8 mouse cellular contexts compared by ENCODE assay signal in the genomic region with DNA sequence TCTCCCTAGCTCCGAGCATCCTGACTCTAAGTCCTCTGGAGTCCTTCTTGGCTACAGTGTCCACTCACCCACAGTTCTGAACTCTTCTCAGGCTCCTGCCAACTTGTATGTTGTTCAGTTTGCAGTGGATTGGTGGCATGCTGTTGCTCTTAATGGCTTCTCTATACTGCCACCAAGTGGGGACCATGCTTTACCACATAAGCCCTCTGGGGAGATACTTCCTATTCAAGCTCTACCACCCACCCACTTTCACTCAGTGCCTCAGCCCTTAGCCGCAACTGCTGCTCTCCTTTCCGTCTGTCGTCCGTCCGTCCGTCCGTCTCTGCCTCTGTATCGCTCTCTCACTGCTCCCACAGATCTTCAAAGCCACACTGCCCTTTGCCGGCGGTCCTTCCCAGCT. TPM values are rescaled to one million over a fixed set of nuclear protein-coding genes. Genes with fewer than 3 reads are reported as not detected.
A peak's percentile ranks its signal among the peaks of the same experiment; 100 is the strongest.
DNase-seq lines count a peak whose midpoint lies in the region; ATAC-seq and TF ChIP-seq lines count a peak whose summit lies in the region.

No protein-coding gene starts in this region.

- H3K9me3 ChIP-seq in forebrain, embryonic 13.5 days (replicated peaks) = no peaks in the 10 kb centered on the region
- H3K9me3 ChIP-seq in hindbrain, embryonic 11.5 days (ENCODE audit: control insufficient read depth, low read length) = no peaks in the 10 kb centered on the region

- no peak overlapping the region; the same call in 1 of the 2 replicates for H3K4me3 ChIP-seq in forebrain, embryonic 13.5 days
- no peak overlapping the region for H3K4me3 ChIP-seq in hindbrain, embryonic 11.5 days (ENCODE audit: low read depth, low read length)

- WGBS in forebrain, embryonic 13.5 days = 19% methylated on average over 11 of the region's 11 CpGs
- 20% methylated on average over 11 of the region's 11 CpGs for WGBS in hindbrain, embryonic 11.5 days

- H3K4me1 ChIP-seq in forebrain, embryonic 13.5 days = no peaks in the 10 kb centered on the region
- no peaks in the 10 kb centered on the region for H3K4me1 ChIP-seq in hindbrain, embryonic 11.5 days (replicated peaks; ENCODE audit: control insufficient read depth, insufficient read depth, low read length)

- no peak for TF ChIP-seq POLR2A in brain, embryonic 14.5 days (IDR thresholded peaks at IDR 0.05; ENCODE audit: borderline replicate concordance, extremely low read depth, insufficient read depth, insufficient read length, poor library complexity, severe bottlenecking)

- H3K9ac ChIP-seq in forebrain, embryonic 13.5 days = no peak overlapping the region
- H3K9ac ChIP-seq in hindbrain, embryonic 11.5 days (ENCODE audit: low read depth, low read length) = peak overlapping the region; percentile 47

- no peaks in the 10 kb centered on the region for H3K36me3 ChIP-seq in forebrain, embryonic 13.5 days (ENCODE audit: poor library complexity, severe bottlenecking)
- no peaks in the 10 kb centered on the region for H3K36me3 ChIP-seq in hindbrain, embryonic 11.5 days (ENCODE audit: control insufficient read depth, insufficient read depth, low read length)

- peak; percentile 65; the same call in 1 of the 2 replicates for TF ChIP-seq CTCF in brain, embryonic 14.5 days (IDR thresholded peaks at IDR 0.05; ENCODE audit: borderline replicate concordance, extremely low read depth, insufficient read depth, insufficient read length)

- ATAC-seq in forebrain, embryonic 13.5 days = peak; percentile 67; the same call in 1 of the 2 replicates
- no peak for ATAC-seq in hindbrain, embryonic 11.5 days (ENCODE audit: low FRiP score)

- peak overlapping the region; percentile 42 for H3K4me2 ChIP-seq in forebrain, embryonic 13.5 days
- H3K4me2 ChIP-seq in hindbrain, embryonic 11.5 days (replicated peaks; ENCODE audit: low read depth, low read length) = no peak overlapping the region

- H3K27ac ChIP-seq in forebrain, embryonic 13.5 days = no peak overlapping the region
- H3K27ac ChIP-seq in hindbrain, embryonic 11.5 days (ENCODE audit: low read depth, low read length) = no peak overlapping the region

- H3K27me3 ChIP-seq in forebrain, embryonic 13.5 days = no peaks in the 10 kb centered on the region
- H3K27me3 ChIP-seq in hindbrain, embryonic 11.5 days (ENCODE audit: control insufficient read depth, insufficient read depth, low read length) = no peaks in the 10 kb centered on the region

- DNase-seq in cerebellum, adult 18-20 months = peak; percentile 63 to 68
- no peak for DNase-seq in cerebellum, adult 11-12 months
- peak; percentile 88 for DNase-seq in brain, embryonic 14.5 days (ENCODE audit: low read depth)
- DNase-seq in hindbrain, embryonic 11.5 days (ENCODE audit: low spot score) = peak; percentile 71
- DNase-seq in layer of hippocampus, adult 9-10 months (ENCODE audit: low spot score) = peak; percentile 72
- peak; percentile 70 for DNase-seq in lung, postnatal 14 days
- DNase-seq in retina, postnatal 1 day = peak; percentile 90

RNA-seq across cellular contexts. Expression of a gene that starts 10.2 kb away (rescaled TPM):
- 0.90 and 2.8 TPM in 2 replicates for polyA plus RNA-seq in brain, embryonic 14.5 days (2012; rRNA removed)
- polyA plus RNA-seq in forebrain, embryonic 13.5 days (2015; fragmentation: Nextera tagmentation; extraction: Ambion mirVana) = 1.6 and 1.9 TPM in 2 replicates
- 2.6 and 2.8 TPM in 2 replicates for polyA plus RNA-seq in hindbrain, embryonic 11.5 days (2014; fragmentation: Nextera tagmentation; extraction: Ambion mirVana)

RNA-seq across cellular contexts. Expression of a gene that starts 19.1 kb away (rescaled TPM):
- polyA plus RNA-seq in brain, embryonic 14.5 days (2012; rRNA removed) = 18.1 and 22.4 TPM in 2 replicates
- polyA plus RNA-seq in forebrain, embryonic 13.5 days (2015; fragmentation: Nextera tagmentation; extraction: Ambion mirVana) = 20.1 and 20.8 TPM in 2 replicates
- polyA plus RNA-seq in hindbrain, embryonic 11.5 days (2014; fragmentation: Nextera tagmentation; extraction: Ambion mirVana) = 17.4 and 17.8 TPM in 2 replicates

RNA-seq across cellular contexts. Expression of a gene that starts 27.8 kb away (rescaled TPM):
- polyA plus RNA-seq in brain, embryonic 14.5 days (2012; rRNA removed) = 189 and 209 TPM in 2 replicates
- polyA plus RNA-seq in forebrain, embryonic 13.5 days (2015; fragmentation: Nextera tagmentation; extraction: Ambion mirVana) = 251 and 271 TPM in 2 replicates
- polyA plus RNA-seq in hindbrain, embryonic 11.5 days (2014; fragmentation: Nextera tagmentation; extraction: Ambion mirVana) = 259 and 306 TPM in 2 replicates
